In genomic region chr7:16995345-16995744, GRCm38 (mm10) we compare ENCODE assay signal across 9 mouse cellular contexts. TPM values are rescaled to one million over a fixed set of nuclear protein-coding genes. Genes with fewer than 3 reads are reported as not detected.
A peak's percentile ranks its signal among the peaks of the same experiment; 100 is the strongest.
DNase-seq lines count a peak whose midpoint lies in the region; ATAC-seq and TF ChIP-seq lines count a peak whose summit lies in the region.
"Had no signal": no experiment of that assay in that cellular context is flagged by ENCODE, and none has a peak within 500 bp of the region (broad histone marks: within the 10 kb centered on the region; RNA-seq: fewer than 3 reads in every experiment).

No protein-coding gene starts in this region.

- H3K9me3 ChIP-seq in neural tube, embryonic 11.5 days (ENCODE audit: control insufficient read depth, low read length): no peaks in the 10 kb centered on the region
- no peaks in the 10 kb centered on the region for H3K9me3 ChIP-seq in liver, embryonic 13.5 days (replicated peaks)
- H3K9me3 ChIP-seq in stomach, embryonic 16.5 days (replicated peaks; ENCODE audit: control insufficient read depth, low read length): no peaks in the 10 kb centered on the region

- intact Hi-C loops in heart, adult 2 months (cut with DNase I): no loop called here
- intact Hi-C loops in left cerebral cortex, postnatal 25 days (cut with DNase I): no loop called here

- 70% methylated on average over 4 of the region's 4 CpGs for WGBS in heart, adult 2 months
- 90% methylated on average over 4 of the region's 4 CpGs for WGBS in neural tube, embryonic 11.5 days
- 77% methylated on average over 4 of the region's 4 CpGs for WGBS in liver, embryonic 13.5 days (ENCODE audit: insufficient replicate concordance)
- 59% methylated on average over 4 of the region's 4 CpGs for WGBS in stomach, embryonic 16.5 days

- peaks cover 4% of the 10 kb centered on the region for H3K4me1 ChIP-seq in heart, adult 2 months (ENCODE audit: control insufficient read depth, insufficient read depth, low read length)
- peaks cover 20% of the 10 kb centered on the region for H3K4me1 ChIP-seq in neural tube, embryonic 11.5 days (ENCODE audit: control insufficient read depth, insufficient read depth, low read length)
- H3K4me1 ChIP-seq in liver, embryonic 13.5 days (replicated peaks): peaks cover 69% of the 10 kb centered on the region
- peaks cover 58% of the 10 kb centered on the region for H3K4me1 ChIP-seq in stomach, embryonic 16.5 days (ENCODE audit: control insufficient read depth, insufficient read depth, low read length)

- no peak for TF ChIP-seq EP300 in heart, adult 2 months (IDR thresholded peaks at IDR 0.05; ENCODE audit: insufficient read depth, low read depth, low read length)

- H3K4me2 ChIP-seq in neural tube, embryonic 11.5 days (ENCODE audit: low read depth): peak overlapping the region; percentile 47
- H3K4me2 ChIP-seq in liver, embryonic 13.5 days: peak overlapping the region; percentile 67
- peak overlapping the region; percentile 81 for H3K4me2 ChIP-seq in stomach, embryonic 16.5 days (ENCODE audit: low read depth, low read length)

- no peaks in the 10 kb centered on the region for H3K79me2 ChIP-seq in heart, adult 2 months (replicated peaks; ENCODE audit: control insufficient read depth, insufficient read depth, low read length)

- no peak for DNase-seq in heart, adult 2 months
- no peak for DNase-seq in heart, adult 8-10 months (ENCODE audit: low spot score)
- DNase-seq in neural tube, embryonic 11.5 days (ENCODE audit: low spot score): no peak
- DNase-seq in neural tube, embryonic 10.5 days (ENCODE audit: extremely low spot score, low spot score): no peak
- DNase-seq in liver, embryonic 13.5 days: no peak
- DNase-seq in left cerebral cortex, postnatal 25 days (ENCODE audit: low spot score in 2 of 2): no peak
- DNase-seq in adrenal gland, postnatal 4 days (ENCODE audit: low spot score in 2 of 2): no peak

- H3K27me3 ChIP-seq in heart, adult 2 months (ENCODE audit: control insufficient read depth, insufficient read depth, low read length): no peaks in the 10 kb centered on the region
- no peaks in the 10 kb centered on the region for H3K27me3 ChIP-seq in neural tube, embryonic 11.5 days (ENCODE audit: control insufficient read depth, insufficient read depth, low read length)
- peaks cover 22% of the 10 kb centered on the region for H3K27me3 ChIP-seq in liver, embryonic 13.5 days
- no peaks in the 10 kb centered on the region for H3K27me3 ChIP-seq in stomach, embryonic 16.5 days (ENCODE audit: control insufficient read depth, insufficient read depth, low read length)

- no peak for TF ChIP-seq CTCF in heart, adult 2 months (IDR thresholded peaks at IDR 0.05)

- TF ChIP-seq POLR2A in heart, adult 2 months (IDR thresholded peaks at IDR 0.05; ENCODE audit: insufficient read depth, low read depth, low read length): no peak

- no peak for ATAC-seq in neural tube, embryonic 11.5 days (ENCODE audit: insufficient read depth, low FRiP score, low TSS enrichment)
- ATAC-seq in liver, embryonic 13.5 days (ENCODE audit: low read depth): no peak
- ATAC-seq in stomach, embryonic 16.5 days (ENCODE audit: insufficient read depth, low FRiP score): no peak

- no peak overlapping the region for H3K4me3 ChIP-seq in heart, adult 2 months
- H3K4me3 ChIP-seq in neural tube, embryonic 11.5 days (ENCODE audit: low read depth, low read length): peak overlapping the region; percentile 45; the same call in 1 of the 2 replicates
- peak overlapping the region; percentile 60; the same call in 1 of the 2 replicates for H3K4me3 ChIP-seq in liver, embryonic 13.5 days (replicated peaks)
- peak overlapping the region; percentile 61 for H3K4me3 ChIP-seq in stomach, embryonic 16.5 days (replicated peaks; ENCODE audit: low read length)

- H3K27ac ChIP-seq in heart, adult 2 months: no peak overlapping the region
- H3K27ac ChIP-seq in neural tube, embryonic 11.5 days (ENCODE audit: low read depth, low read length): no peak overlapping the region
- H3K27ac ChIP-seq in liver, embryonic 13.5 days: no peak overlapping the region
- no peak overlapping the region for H3K27ac ChIP-seq in stomach, embryonic 16.5 days (ENCODE audit: low read length)

- peak overlapping the region; percentile 9; the same call in 1 of the 2 replicates for H3K9ac ChIP-seq in heart, adult 2 months (ENCODE audit: low read depth, low read length)
- no peak overlapping the region for H3K9ac ChIP-seq in neural tube, embryonic 11.5 days (ENCODE audit: low read length)
- 0 out of 2 replicates have a peak overlapping the region, but pooled peaks have one; percentile 69 for H3K9ac ChIP-seq in liver, embryonic 13.5 days
- peak overlapping the region; percentile 84 for H3K9ac ChIP-seq in stomach, embryonic 16.5 days (ENCODE audit: low read length)

- no peaks in the 10 kb centered on the region for H3K36me3 ChIP-seq in heart, adult 2 months (ENCODE audit: control insufficient read depth, insufficient read depth, low read length)
- no peaks in the 10 kb centered on the region for H3K36me3 ChIP-seq in neural tube, embryonic 11.5 days (ENCODE audit: control insufficient read depth, insufficient read depth, low read length)
- H3K36me3 ChIP-seq in liver, embryonic 13.5 days: 0 out of 2 replicates have a peak, but pooled peaks cover 4% of the 10 kb centered on the region
- peaks cover 9% of the 10 kb centered on the region; the same call in 1 of the 2 replicates for H3K36me3 ChIP-seq in stomach, embryonic 16.5 days (ENCODE audit: control insufficient read depth, insufficient read depth, low read length)

RNA-seq across cellular contexts. Expression of gene Ccdc8, which starts 2.8 kb away (rescaled TPM):
- 1 to 10 TPM; 4.0 to 4.4 TPM for total RNA-seq in heart, adult 2 months (2021)
- 2.7 and 4.2 TPM in 2 replicates for polyA plus RNA-seq in heart, adult 2 months (2012; rRNA removed)
- total RNA-seq in heart, adult 8-10 months (2022): 1 to 10 TPM; 3.2 to 5.1 (median 4.5) TPM
- polyA plus RNA-seq in neural tube, embryonic 11.5 days (2014; fragmentation: Nextera tagmentation; extraction: Ambion mirVana): 16.9 and 17.7 TPM in 2 replicates
- polyA plus RNA-seq in liver, embryonic 13.5 days (2015; fragmentation: Nextera tagmentation; extraction: Ambion mirVana): 2.8 and 3.6 TPM in 2 replicates
- 40.4 and 45.1 TPM in 2 replicates for polyA plus RNA-seq in stomach, embryonic 16.5 days (2015; fragmentation: Nextera tagmentation; extraction: Ambion mirVana)
- 1 to 10 TPM; 2.4 to 2.6 TPM for total RNA-seq in left cerebral cortex, postnatal 25 days (2021)
- total RNA-seq in adrenal gland, postnatal 4 days (2021): 10 to 100 TPM; 40.2 to 45.4 TPM
- total RNA-seq: neutrophil, adult 5-6 weeks had no signal

RNA-seq across cellular contexts. Expression of gene Gm42372, which starts 12.5 kb away (rescaled TPM):
- not detected for total RNA-seq in heart, adult 2 months (2021)
- 0.03 TPM in 1 of 2 replicates, not detected in the other for polyA plus RNA-seq in heart, adult 2 months (2012; rRNA removed)
- not detected for total RNA-seq in heart, adult 8-10 months (2022)
- 1.8 and 2.0 TPM in 2 replicates for polyA plus RNA-seq in neural tube, embryonic 11.5 days (2014; fragmentation: Nextera tagmentation; extraction: Ambion mirVana)
- 0.07 and 0.09 TPM in 2 replicates for polyA plus RNA-seq in liver, embryonic 13.5 days (2015; fragmentation: Nextera tagmentation; extraction: Ambion mirVana)
- polyA plus RNA-seq in stomach, embryonic 16.5 days (2015; fragmentation: Nextera tagmentation; extraction: Ambion mirVana): 0.25 and 0.35 TPM in 2 replicates
- total RNA-seq in left cerebral cortex, postnatal 25 days (2021): 10 to 100 TPM; 62.3 to 64.9 TPM
- total RNA-seq in adrenal gland, postnatal 4 days (2021): 1 to 10 TPM; 2.2 TPM

RNA-seq across cellular contexts. Expression of gene Ppp5c, which starts 32.4 kb away (rescaled TPM):
- 100 to 1,000 TPM in 1 of 2 experiments, 10 to 100 TPM in 1; 89.0 to 104 TPM for total RNA-seq in heart, adult 2 months (2021)
- polyA plus RNA-seq in heart, adult 2 months (2012; rRNA removed): 157 and 163 TPM in 2 replicates
- total RNA-seq in heart, adult 8-10 months (2022): 100 to 1,000 TPM in 2 of 4 experiments, 10 to 100 TPM in 2; 95.4 to 106 (median 99.0) TPM
- polyA plus RNA-seq in neural tube, embryonic 11.5 days (2014; fragmentation: Nextera tagmentation; extraction: Ambion mirVana): 120 and 128 TPM in 2 replicates
- polyA plus RNA-seq in liver, embryonic 13.5 days (2015; fragmentation: Nextera tagmentation; extraction: Ambion mirVana): 54.0 and 61.1 TPM in 2 replicates
- 87.9 and 95.6 TPM in 2 replicates for polyA plus RNA-seq in stomach, embryonic 16.5 days (2015; fragmentation: Nextera tagmentation; extraction: Ambion mirVana)
- total RNA-seq in left cerebral cortex, postnatal 25 days (2021): 100 to 1,000 TPM; 167 to 169 TPM
- total RNA-seq in adrenal gland, postnatal 4 days (2021): 100 to 1,000 TPM in 1 of 2 experiments, 10 to 100 TPM in 1; 91.5 to 102 TPM

RNA-seq across cellular contexts. Expression of gene Pnmal1, which starts 35.9 kb away (rescaled TPM):
- under 1 TPM in 1 of 2 experiments, not detected in 1; 0.11 TPM for total RNA-seq in heart, adult 2 months (2021)
- 0.06 TPM in 2 replicates for polyA plus RNA-seq in heart, adult 2 months (2012; rRNA removed)
- not detected for total RNA-seq in heart, adult 8-10 months (2022)
- 15.6 and 18.0 TPM in 2 replicates for polyA plus RNA-seq in neural tube, embryonic 11.5 days (2014; fragmentation: Nextera tagmentation; extraction: Ambion mirVana)
- 0.07 and 0.10 TPM in 2 replicates for polyA plus RNA-seq in liver, embryonic 13.5 days (2015; fragmentation: Nextera tagmentation; extraction: Ambion mirVana)
- 3.2 and 3.4 TPM in 2 replicates for polyA plus RNA-seq in stomach, embryonic 16.5 days (2015; fragmentation: Nextera tagmentation; extraction: Ambion mirVana)
- total RNA-seq in left cerebral cortex, postnatal 25 days (2021): 100 to 1,000 TPM; 107 to 115 TPM
- 1 to 10 TPM; 7.3 to 7.8 TPM for total RNA-seq in adrenal gland, postnatal 4 days (2021)
- total RNA-seq: neutrophil, adult 5-6 weeks had no signal

RNA-seq across cellular contexts. Expression of gene Pnmal2, which starts 50.9 kb away (rescaled TPM):
- 1 to 10 TPM; 3.8 to 4.1 TPM for total RNA-seq in heart, adult 2 months (2021)
- 3.5 and 4.4 TPM in 2 replicates for polyA plus RNA-seq in heart, adult 2 months (2012; rRNA removed)
- 1 to 10 TPM; 3.5 to 4.9 (median 4.3) TPM for total RNA-seq in heart, adult 8-10 months (2022)
- polyA plus RNA-seq in neural tube, embryonic 11.5 days (2014; fragmentation: Nextera tagmentation; extraction: Ambion mirVana): 9.4 and 10.5 TPM in 2 replicates
- polyA plus RNA-seq in liver, embryonic 13.5 days (2015; fragmentation: Nextera tagmentation; extraction: Ambion mirVana): 0.34 and 0.61 TPM in 2 replicates
- polyA plus RNA-seq in stomach, embryonic 16.5 days (2015; fragmentation: Nextera tagmentation; extraction: Ambion mirVana): 7.8 and 10.2 TPM in 2 replicates
- 100 to 1,000 TPM; 268 to 274 TPM for total RNA-seq in left cerebral cortex, postnatal 25 days (2021)
- 10 to 100 TPM; 40.7 to 42.6 TPM for total RNA-seq in adrenal gland, postnatal 4 days (2021)
- total RNA-seq: neutrophil, adult 5-6 weeks had no signal

Comparison
In these comparisons a context has a peak if more than half of its experiments do, and no peak if none do; other contexts are left out.
1. RNA of gene Ccdc8, which starts 2.8 kb away (total RNA-seq): 40.2 to 45.4 TPM in adrenal gland, postnatal 4 days; 3.2 to 5.1 TPM in heart, adult 8-10 months, 4.0 to 4.4 TPM in heart, adult 2 months and 2.4 to 2.6 TPM in left cerebral cortex, postnatal 25 days; every median in the first group is over 4 times any median in the second.
2. RNA of gene Gm42372, which starts 12.5 kb away (total RNA-seq): 62.3 to 64.9 TPM in left cerebral cortex, postnatal 25 days; 2.2 TPM in adrenal gland, postnatal 4 days, not detected in heart, adult 8-10 months and not detected in heart, adult 2 months; every median in the first group is over 10 times any median in the second.
3. Peak in every context shown above with its lines, with median percentiles within 50 percentile points of each other: H3K4me2 ChIP-seq.